Mouse (Mus musculus) ZHBTc4 (cell line): ENCODE measurements around the gene Olfr844.

Experiments used
- DNase-seq: peaks from one replicate; pipeline ENCODE4 v3.0.0-alpha.2; 2011; ENCODE audit warnings: low read depth, low spot score

Gene Olfr844

GRCm38 (mm10) chr9:19316047-19316446 is at the start of gene Olfr844:
TSS of gene Olfr844 (plus strand) at chr9:19316347.
- no peak for DNase-seq

- no peak for DNase-seq
Measured at GRCm38 (mm10) chr9:19336157-19336556, 20.0 kb downstream of the Olfr844 start, which contains the start of gene Olfr845. TSS of gene Olfr845 (plus strand) at chr9:19336457.

- no peak for DNase-seq
Measured at GRCm38 (mm10) chr9:19363905-19364304, 47.8 kb downstream of the Olfr844 start, which contains the start of gene Olfr846. TSS of gene Olfr846 (minus strand) at chr9:19364005.
